Mouse (Mus musculus) gastrocnemius, postnatal 14 days (tissue): ENCODE measurements around the gene Gm14288. TPM values are rescaled to one million over a fixed set of nuclear protein-coding genes. Genes with fewer than 3 reads are reported as not detected.
"Not testable (repeated sequence)": the region's sequence is repeated elsewhere in the genome, so short reads cannot be mapped to it uniquely, and the experiment has no call there.

Experiments used
- DNase-seq: peaks from one replicate; pipeline ENCODE4 v3.0.0; 2021; ENCODE audit warnings: mixed read lengths
- intact Hi-C: fragments of 180-260 bp; cut with DNase I; formaldehyde crosslinking; loops from one replicate; pipeline ENCODE4 v1.15.1; 2025; ENCODE audit warnings: low total_unique reads
- long read RNA-seq, 2 experiments: library from polyadenylated mRNA; stranded (forward); transcript quantifications; one replicate each; pipeline ENCODE4 v2.0.0; 2021
- total RNA-seq, 2 experiments: library from RNA; stranded (reverse); gene quantifications; 2 replicates each; pipeline ENCODE4 v1.2.3; 2021

Gm14288 gene
- total RNA-seq = 1 to 10 TPM in 1 of 2 experiments, not detected in 1; 3.4 TPM
- long read RNA-seq, experiment 1, partial matches to known transcripts = 0 of 3 reads
- long read RNA-seq, experiment 1, other reads (novel, unspliced or antisense) = 0 of 3 reads
- long read RNA-seq, experiment 2, partial matches to known transcripts = 0 of 3 reads
- long read RNA-seq, experiment 2, other reads (novel, unspliced or antisense) = 1 of 3 reads

GRCm38 (mm10) chr2:175800993-175801392 is at the start of gene Gm14288:
TSS of gene Gm14288 (minus strand) at chr2:175801093.
- intact Hi-C loops, DNase-seq: not testable (repeated sequence)

- intact Hi-C loops, DNase-seq: not testable (repeated sequence)
Observed at GRCm38 (mm10) chr2:175741237-175741636, 59.7 kb downstream of the Gm14288 start, which contains the start of gene Gm2007. TSS of gene Gm2007 (plus strand) at chr2:175741537.

Other genes starting within 250 kb of the Gm14288 start
- not detected for gene Gm11007, start 157.1 kb downstream of the Gm14288 start, total RNA-seq
- not detected for gene Zfp969, start 97.4 kb downstream of the Gm14288 start, total RNA-seq
- gene Gm2007, start 59.6 kb downstream of the Gm14288 start, total RNA-seq = not detected
- 1 to 10 TPM; 7.1 to 7.7 TPM for gene Gm6710, start 68.1 kb upstream of the Gm14288 start, total RNA-seq
- gene Zfp966, start 130.0 kb upstream of the Gm14288 start, total RNA-seq = 1 to 10 TPM; 2.3 to 2.4 TPM
- gene Gm2026, start 164.2 kb upstream of the Gm14288 start, total RNA-seq = 10 to 100 TPM; 11.6 to 12.0 TPM